Mouse (Mus musculus) E14TG2a.4 (cell line): ENCODE data around the gene Atp1a1.

Source experiments
- H3K27me3 ChIP-seq: 2 replicates; pipeline ENCODE4 v1.6.1; 2014; ENCODE audit warnings: low read length, control low read depth; ENCODE audit not compliant: insufficient read depth
- H3K36me3 ChIP-seq: 2 replicates; pipeline ENCODE4 v1.6.1; 2014; ENCODE audit warnings: low read length, control low read depth; ENCODE audit not compliant: insufficient read depth
- H3K4me1 ChIP-seq: replicated peaks from 2 replicates; pipeline ENCODE4 v1.6.1; 2014; ENCODE audit warnings: low read depth, low read length, control low read depth
- H3K4me3 ChIP-seq: replicated peaks from 2 replicates; pipeline ENCODE4 v1.5.1; 2014; ENCODE audit warnings: mild to moderate bottlenecking, low read length
- H3K9me3 ChIP-seq: 2 replicates; pipeline ENCODE4 v1.6.1; 2014; ENCODE audit warnings: low read length, control low read depth
- CTCF ChIP-seq: conservative IDR thresholded peaks from 2 replicates; pipeline ENCODE4 v1.5.1; 2014; ENCODE audit warnings: low read length
- NANOG ChIP-seq: IDR thresholded peaks from 2 replicates; pipeline ENCODE4 v1.6.1; 2014; ENCODE audit warnings: borderline replicate concordance, low read length, mixed read lengths
- POU5F1 ChIP-seq: IDR thresholded peaks from 2 replicates; pipeline ENCODE4 v1.6.1; 2014; ENCODE audit warnings: low read length, borderline replicate concordance

Atp1a1 gene

DNA sequence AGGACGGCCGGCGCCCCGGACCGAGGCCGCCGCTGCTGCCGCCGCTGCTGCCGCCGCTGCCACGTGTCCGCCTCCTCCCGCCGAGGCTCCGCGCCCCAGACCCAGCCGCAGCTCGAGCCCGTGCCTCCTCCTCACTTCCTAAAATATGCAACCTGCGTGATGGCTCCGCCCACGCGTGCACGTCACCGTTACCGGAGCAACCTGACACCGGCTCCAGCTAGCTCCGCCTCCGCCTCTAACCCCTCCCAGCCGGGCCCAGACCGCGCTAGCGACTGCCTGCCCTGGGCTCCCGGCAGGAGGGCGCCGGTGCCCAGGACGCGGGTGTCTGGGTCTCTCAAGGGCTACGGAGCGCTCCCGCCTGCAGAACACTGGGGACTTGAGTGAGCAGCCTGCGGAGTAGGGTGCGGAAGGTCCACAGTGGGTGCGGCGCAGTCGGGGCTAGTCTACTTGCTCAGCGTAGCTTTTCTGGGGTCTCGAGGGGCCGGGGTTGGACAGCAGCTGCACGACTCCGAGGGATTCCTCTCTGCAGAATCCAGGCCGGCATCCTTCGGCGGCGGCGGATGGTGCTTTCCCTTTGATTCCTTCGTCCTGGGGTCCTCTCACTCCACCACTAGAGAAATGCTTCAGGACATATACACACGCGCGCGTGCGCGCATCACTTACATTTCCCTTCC lies at the start of gene Atp1a1:
TSS of gene Atp1a1 (minus strand) at position 135 of the 674 bp plus-strand sequence.
- Histone ChIP-seq H3K4me1 (peaks cover 48% of the 10 kb centered on the region), H3K27me3 (peaks cover 26% of the 10 kb centered on the region), H3K4me3 (peak within 1 kb of the TSS; percentile 97), H3K36me3 (peaks cover 3% of the 10 kb centered on the region; the same call in 1 of the 2 replicates), H3K9me3 (no peaks in the 10 kb centered on the region)
- TF ChIP-seq POU5F1 (no peak), CTCF (no peak), NANOG (no peak)

DNA sequence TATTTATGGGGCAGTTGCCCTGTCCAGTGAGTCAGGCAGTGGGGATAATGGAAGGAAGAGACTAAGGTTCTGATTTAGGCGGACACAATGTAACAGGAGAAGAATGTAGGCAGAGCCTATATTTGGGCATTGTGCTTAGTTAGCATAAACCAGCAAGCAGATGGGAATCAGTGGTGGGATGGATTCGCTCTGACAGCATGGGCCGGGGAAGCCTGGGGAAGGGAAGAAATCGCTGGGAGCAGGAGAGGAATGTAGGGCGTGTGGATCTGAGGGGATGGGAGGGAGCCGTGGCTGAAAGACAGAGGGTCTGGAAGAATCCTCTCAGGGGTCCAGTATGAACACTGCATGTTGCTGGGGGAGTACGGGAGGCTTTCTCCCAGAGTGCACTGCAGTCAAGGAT lies 49.0 kb upstream of the Atp1a1 start:
- Histone ChIP-seq H3K9me3 (no peaks in the 10 kb centered on the region), H3K27me3 (no peaks in the 10 kb centered on the region), H3K4me3 (no peak overlapping the region), H3K36me3 (no peaks in the 10 kb centered on the region), H3K4me1 (no peaks in the 10 kb centered on the region)
- no peak for TF ChIP-seq POU5F1
- TF ChIP-seq CTCF = no peak
- TF ChIP-seq NANOG = no peak

DNA sequence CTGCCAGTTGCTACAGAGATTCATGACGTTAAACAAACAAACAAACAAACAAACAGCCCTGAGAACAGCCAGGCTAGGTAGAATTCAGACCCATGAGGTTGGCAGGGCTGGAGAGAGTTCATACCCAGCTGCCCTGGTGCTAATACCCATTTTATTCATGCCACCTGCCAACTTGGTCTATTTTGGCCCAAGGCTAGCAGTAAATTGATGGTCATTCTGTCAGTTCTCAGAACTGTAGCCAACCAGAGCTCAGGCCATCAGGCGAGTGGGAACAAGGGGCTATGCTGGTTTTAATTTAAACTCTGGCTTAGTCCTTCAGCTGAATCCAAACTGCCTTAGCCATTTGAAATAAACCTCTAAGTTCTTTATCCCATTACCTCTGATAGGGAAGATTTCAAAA lies 48.5 kb upstream of the Atp1a1 start:
- H3K9me3 ChIP-seq = no peaks in the 10 kb centered on the region
- no peaks in the 10 kb centered on the region for H3K27me3 ChIP-seq
- no peaks in the 10 kb centered on the region for H3K4me1 ChIP-seq
- H3K36me3 ChIP-seq = no peaks in the 10 kb centered on the region
- TF ChIP-seq CTCF = no peak
- TF ChIP-seq POU5F1 = no peak
- TF ChIP-seq NANOG = no peak
- H3K4me3 ChIP-seq = no peak overlapping the region

GRCm38 (mm10) chr3:101650328-101650727 lies 45.8 kb upstream of the Atp1a1 start:
- no peaks in the 10 kb centered on the region for H3K9me3 ChIP-seq
- no peak for TF ChIP-seq NANOG
- TF ChIP-seq CTCF = no peak
- TF ChIP-seq POU5F1 = no peak
- H3K4me1 ChIP-seq = no peaks in the 10 kb centered on the region
- no peaks in the 10 kb centered on the region for H3K36me3 ChIP-seq
- no peaks in the 10 kb centered on the region for H3K27me3 ChIP-seq
- H3K4me3 ChIP-seq = no peak overlapping the region

DNA sequence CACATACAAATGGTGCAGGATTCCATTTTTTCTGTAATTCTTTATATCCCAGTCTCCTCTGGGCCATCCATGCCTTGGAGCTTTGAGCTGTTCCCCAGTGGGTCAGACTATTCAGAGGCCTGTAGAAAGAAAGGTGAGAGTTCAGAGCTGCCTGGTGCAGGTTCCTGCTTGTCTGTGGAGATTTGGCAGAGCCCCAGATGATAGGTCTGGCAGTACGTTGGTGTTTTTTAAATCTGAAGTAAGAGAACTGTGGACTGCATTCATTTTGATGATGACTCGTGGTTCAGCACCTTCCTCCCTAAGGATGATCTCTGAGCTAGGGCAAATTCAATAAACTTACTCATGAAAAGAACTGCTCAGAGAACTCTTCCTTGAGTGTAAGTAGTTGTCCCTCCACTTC lies 44.8 kb upstream of the Atp1a1 start:
- Histone ChIP-seq H3K36me3 (no peaks in the 10 kb centered on the region), H3K4me3 (no peak overlapping the region), H3K9me3 (no peaks in the 10 kb centered on the region), H3K27me3 (no peaks in the 10 kb centered on the region), H3K4me1 (no peaks in the 10 kb centered on the region)
- no peak for TF ChIP-seq NANOG
- TF ChIP-seq CTCF = no peak

GRCm38 (mm10) chr3:101648096-101648793 lies 43.8 kb upstream of the Atp1a1 start:
- H3K4me3 ChIP-seq = no peak overlapping the region
- no peaks in the 10 kb centered on the region for H3K27me3 ChIP-seq
- H3K4me1 ChIP-seq = no peaks in the 10 kb centered on the region
- no peaks in the 10 kb centered on the region for H3K36me3 ChIP-seq
- no peaks in the 10 kb centered on the region for H3K9me3 ChIP-seq
- TF ChIP-seq NANOG = no peak
- TF ChIP-seq POU5F1 = no peak
- no peak for TF ChIP-seq CTCF

GRCm38 (mm10) chr3:101646806-101647205 lies 42.3 kb upstream of the Atp1a1 start:
- H3K27me3 ChIP-seq = no peaks in the 10 kb centered on the region
- TF ChIP-seq POU5F1 (no peak), NANOG (no peak), CTCF (no peak)
- H3K4me3 ChIP-seq = no peak overlapping the region
- H3K9me3 ChIP-seq = no peaks in the 10 kb centered on the region
- no peaks in the 10 kb centered on the region for H3K4me1 ChIP-seq
- H3K36me3 ChIP-seq = no peaks in the 10 kb centered on the region

GRCm38 (mm10) chr3:101645569-101646106 lies 41.2 kb upstream of the Atp1a1 start:
- TF ChIP-seq POU5F1 (no peak), CTCF (no peak), NANOG (no peak)
- Histone ChIP-seq H3K4me3 (no peak overlapping the region), H3K27me3 (0 out of 2 replicates have a peak, but pooled peaks cover 2% of the 10 kb centered on the region), H3K9me3 (no peaks in the 10 kb centered on the region), H3K4me1 (no peaks in the 10 kb centered on the region), H3K36me3 (no peaks in the 10 kb centered on the region)
